Mouse (Mus musculus) liver, embryonic 18 days (tissue): ENCODE measurements around the gene Gatad1. TPM values are rescaled to one million over a fixed set of nuclear protein-coding genes. Genes with fewer than 3 reads are reported as not detected.

Experiments
- polyA plus RNA-seq: library from polyadenylated mRNA; depleted of rRNA; stranded (reverse); fragments of >200 nt; gene quantifications from 2 replicates; pipeline ENCODE4 v1.2.3, GENCODE M21; 2012; rRNA removed

Gene Gatad1
- 24.6 and 25.6 TPM in 2 replicates for polyA plus RNA-seq

GRCm38 (mm10) chr5:3657085-3657484 lies at the start of gene Gatad1:
TSS of gene Gatad1 (minus strand) at chr5:3657185.

GRCm38 (mm10) chr5:3650881-3651280 lies 6.1 kb downstream of the Gatad1 start, which contains the start of gene Tmbim7:
TSS of gene Tmbim7 (plus strand) at chr5:3651181.

GRCm38 (mm10) chr5:3596399-3596766 lies 60.6 kb downstream of the Gatad1 start, which contains the start of gene Rbm48:
TSS of gene Rbm48 (minus strand) at chr5:3596585.

GRCm38 (mm10) chr5:3595693-3596398 lies 61.1 kb downstream of the Gatad1 start, which contains the start of gene Pex1:
TSS of gene Pex1 (plus strand) at chr5:3596066.

Other genes starting within 250 kb of the Gatad1 start
- gene Fam133b, start 113.4 kb downstream of the Gatad1 start, polyA plus RNA-seq, result 8.0 and 8.3 TPM in 2 replicates
- gene 1700109H08Rik, start 85.6 kb downstream of the Gatad1 start, polyA plus RNA-seq, result 1.3 and 1.4 TPM in 2 replicates
- gene Pex1, start 61.1 kb downstream of the Gatad1 start, polyA plus RNA-seq, result 7.5 and 7.6 TPM in 2 replicates
- gene Rbm48, start 60.6 kb downstream of the Gatad1 start, polyA plus RNA-seq, result 3.1 and 4.1 TPM in 2 replicates
- gene Tmbim7, start 6.0 kb downstream of the Gatad1 start, polyA plus RNA-seq, result not detected in 2 replicates
- 2.8 and 2.9 TPM in 2 replicates for gene Ankib1, start 145.7 kb upstream of the Gatad1 start, polyA plus RNA-seq
- gene Krit1, start 146.0 kb upstream of the Gatad1 start, polyA plus RNA-seq, result 10.2 and 10.3 TPM in 2 replicates
- 0.01 TPM in 2 replicates for gene Lrrd1, start 188.0 kb upstream of the Gatad1 start, polyA plus RNA-seq
- 2.1 and 2.3 TPM in 2 replicates for gene Mterf1a, start 236.7 kb upstream of the Gatad1 start, polyA plus RNA-seq